Mouse (Mus musculus) heart, adult 9 months (tissue): ENCODE measurements at regions not wholly inside any gene's neighbourhood (a gene's known extent, or its start where the extent isn't known, plus 50 kb on each side); places are given as distances from the start of the nearest gene placed in this dataset.

Experiments used
- DNase-seq, 2 experiments: peaks; one replicate each; pipeline ENCODE4 v3.0.0; 2022; ENCODE audit warnings: low spot score in 2 of 2

DNA sequence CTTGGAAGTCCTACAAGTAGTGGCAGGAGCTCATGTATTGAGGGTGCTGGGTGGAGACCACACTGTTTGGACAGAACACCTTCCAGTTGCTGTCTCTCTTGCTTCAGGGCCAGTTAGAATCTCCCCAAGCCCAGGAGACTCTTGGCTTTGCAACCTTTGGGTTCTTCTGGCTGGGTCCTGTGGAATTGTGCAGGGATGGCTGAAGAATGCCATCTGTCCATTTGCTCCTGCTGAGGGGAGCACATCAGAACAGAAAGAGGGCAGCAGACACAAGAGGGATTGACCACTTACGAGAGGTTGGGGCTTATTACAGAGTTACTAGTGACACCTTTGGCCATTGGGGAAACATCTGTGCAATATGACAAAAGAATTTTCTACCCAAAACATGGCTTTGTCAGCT is 145.1 kb downstream of the Rps24 start:
- no peak for DNase-seq

GRCm38 (mm10) chr14:24641853-24642252 is 154.9 kb downstream of the Rps24 start:
- no peak for DNase-seq

DNA sequence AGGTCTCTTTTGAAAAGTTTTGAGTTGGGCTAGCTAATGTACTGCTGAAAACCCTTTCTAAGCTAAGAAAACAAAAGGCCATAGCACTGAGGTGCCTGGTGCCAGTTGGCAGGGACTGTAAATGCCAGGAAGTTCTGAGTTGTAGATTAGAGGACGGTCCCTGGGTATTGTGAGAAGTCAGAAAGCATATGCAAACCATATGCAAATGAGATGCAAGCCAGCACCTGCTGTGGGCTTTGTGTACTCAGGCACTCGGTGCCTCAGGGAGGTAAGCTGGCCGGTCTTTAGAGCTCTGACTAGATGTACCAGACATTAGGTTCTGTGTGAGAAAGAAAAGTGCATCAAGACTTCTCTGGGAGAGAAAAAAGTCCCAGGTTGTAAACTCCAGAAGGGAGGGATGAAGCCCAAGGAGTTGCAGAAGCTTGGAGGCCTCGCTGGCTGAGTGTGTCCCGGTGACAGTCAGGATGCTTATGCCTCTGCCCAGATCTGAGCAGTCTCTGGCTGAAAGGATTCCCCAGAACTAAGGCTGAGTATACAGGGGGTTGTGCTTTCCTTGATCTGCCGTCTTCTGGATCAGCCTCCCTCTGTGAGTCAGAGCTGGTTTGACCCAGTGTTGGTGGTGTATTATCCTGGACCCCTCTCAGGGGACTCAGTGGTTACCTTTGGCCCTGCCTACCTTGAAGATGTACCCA is 157.3 kb downstream of the Rps24 start:
- DNase-seq, result no peak

GRCm38 (mm10) chr14:24646239-24646848 is 159.4 kb downstream of the Rps24 start:
- DNase-seq, result no peak

- no peak for DNase-seq
Measured at GRCm38 (mm10) chr14:24647722-24648121, 160.8 kb downstream of the Rps24 start.

DNA sequence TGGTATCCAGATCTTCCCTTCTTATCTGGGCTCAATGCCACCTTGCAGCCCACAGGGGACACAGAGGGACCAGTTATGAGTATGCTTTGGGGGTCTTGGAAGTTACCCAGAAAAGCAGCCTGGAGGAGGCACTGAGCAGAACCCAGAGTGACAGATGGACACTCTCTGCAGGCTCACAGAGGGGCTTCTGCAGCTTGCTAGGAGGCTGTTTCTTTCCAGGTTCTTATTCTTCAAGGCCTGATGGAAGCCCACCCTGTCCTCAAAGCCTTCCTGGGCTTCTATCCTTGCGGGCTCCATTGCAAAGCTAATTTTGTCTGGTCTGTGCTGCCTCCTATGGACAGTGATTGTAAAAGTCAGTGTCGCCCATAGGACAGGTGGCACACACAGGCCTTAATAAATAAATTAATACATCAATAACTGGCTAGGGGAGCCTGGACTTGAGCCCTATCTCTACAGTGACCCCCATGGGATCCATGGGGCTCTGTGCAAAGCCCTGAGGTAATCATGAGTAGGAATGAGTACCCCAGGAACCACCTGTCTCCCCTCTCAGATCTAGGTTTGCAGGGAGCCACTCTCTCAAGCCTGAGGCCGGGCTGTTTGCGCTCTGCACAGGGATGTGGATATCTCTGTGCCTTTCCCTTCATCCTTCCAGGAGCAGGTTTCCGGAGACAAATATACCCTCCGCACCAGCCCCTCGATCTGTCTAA is 163.4 kb downstream of the Rps24 start:
- DNase-seq, result no peak

- no peak for DNase-seq
Measured at GRCm38 (mm10) chr14:24650902-24651270, 164.0 kb downstream of the Rps24 start.

DNA sequence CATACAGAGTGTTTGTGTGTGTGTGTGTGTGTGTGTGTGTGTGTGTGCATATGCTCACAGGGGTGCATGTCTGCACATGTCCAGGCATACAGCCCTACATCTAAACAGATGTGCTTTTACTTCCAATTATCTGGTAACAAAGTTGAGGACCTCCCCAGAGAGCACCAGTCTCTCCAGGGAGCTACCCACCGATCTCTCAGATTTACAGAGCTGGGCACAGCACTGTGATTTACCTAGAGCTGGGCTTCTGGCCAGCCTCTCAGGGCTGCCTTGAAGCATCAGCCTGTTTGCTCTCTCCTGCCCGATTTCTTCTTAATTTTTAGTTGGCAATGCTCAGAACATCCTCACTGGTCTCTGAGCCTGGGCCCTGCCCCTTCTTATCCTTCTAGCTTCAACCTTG is 165.7 kb downstream of the Rps24 start:
- no peak for DNase-seq

GRCm38 (mm10) chr14:24655580-24655979 is 168.7 kb downstream of the Rps24 start:
- peak; percentile 28 to 40 for DNase-seq

DNA sequence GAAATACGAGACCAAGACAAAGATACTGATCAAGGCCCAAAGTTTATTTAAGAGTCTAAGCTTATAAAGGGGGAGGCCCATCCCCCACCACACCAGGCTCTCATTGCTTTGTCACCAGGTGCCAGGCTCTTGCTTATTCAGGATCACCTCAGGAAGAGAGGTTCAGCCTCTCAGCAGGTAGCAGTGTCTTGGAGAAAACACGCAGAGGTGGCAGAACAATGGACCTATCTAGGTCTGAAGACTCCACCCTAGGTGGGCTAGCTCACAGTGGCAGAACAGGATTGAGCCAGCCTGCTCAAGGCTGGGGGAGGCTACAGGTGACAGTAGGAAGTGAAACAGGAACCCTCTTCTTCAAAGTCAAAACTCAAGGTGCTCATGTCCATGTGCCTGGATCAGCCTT is 174.9 kb downstream of the Rps24 start:
- no peak for DNase-seq

DNA sequence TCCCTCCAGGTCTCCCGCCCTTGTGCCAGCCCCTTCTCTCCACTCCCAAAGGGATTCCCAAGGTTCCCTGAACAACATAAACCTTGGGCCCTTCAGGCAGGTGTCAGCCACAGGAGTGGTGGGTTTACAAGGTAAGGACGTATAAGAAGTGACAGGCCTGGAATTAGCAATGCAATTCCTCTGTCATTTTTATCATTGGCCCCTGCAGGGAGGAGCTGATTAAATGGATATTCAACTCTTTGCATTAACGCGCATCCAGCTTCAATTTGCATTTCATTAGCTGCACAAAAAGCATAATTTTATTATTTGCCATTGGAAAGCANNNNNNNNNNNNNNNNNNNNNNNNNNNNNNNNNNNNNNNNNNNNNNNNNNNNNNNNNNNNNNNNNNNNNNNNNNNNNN is 178.3 kb downstream of the Rps24 start:
- DNase-seq, result no peak
